Mouse (Mus musculus): Measurements from ENCODE around the gene Zscan4e. TPM values are rescaled to one million over a fixed set of nuclear protein-coding genes. Genes with fewer than 3 reads are reported as not detected.

The Zscan4e gene
- not detected for polyA plus RNA-seq (2014; fragmentation: Illumina TruSeq; extraction: RNeasy Lipid Tissue Mini Kit (QIAGEN cat#74804); ENCODE audit: low read depth, low replicate concordance)

GRCm38 (mm10) chr7:11310582-11310981 is at the start of gene Zscan4e:
Gene Zscan4e (minus strand): TSS chr7:11310682.

Other genes with a start within 250 kb of the Zscan4e start
- not detected for gene Zscan4-ps1, start 241.0 kb downstream of the Zscan4e start, polyA plus RNA-seq (2014; fragmentation: Illumina TruSeq; extraction: RNeasy Lipid Tissue Mini Kit (QIAGEN cat#74804); ENCODE audit: low read depth, low replicate concordance)
- not detected for gene Zscan4d, start 144.5 kb downstream of the Zscan4e start, polyA plus RNA-seq (2014; fragmentation: Illumina TruSeq; extraction: RNeasy Lipid Tissue Mini Kit (QIAGEN cat#74804); ENCODE audit: low read depth, low replicate concordance)
- gene Zscan4f, start 87.2 kb upstream of the Zscan4e start, polyA plus RNA-seq (2014; fragmentation: Illumina TruSeq; extraction: RNeasy Lipid Tissue Mini Kit (QIAGEN cat#74804); ENCODE audit: low read depth, low replicate concordance): not detected
- not detected for gene Zscan4-ps2, start 203.6 kb upstream of the Zscan4e start, polyA plus RNA-seq (2014; fragmentation: Illumina TruSeq; extraction: RNeasy Lipid Tissue Mini Kit (QIAGEN cat#74804); ENCODE audit: low read depth, low replicate concordance)